Mouse (Mus musculus): ENCODE results near the gene Fam173a.

- no peak for TF ChIP-seq CTCF (IDR thresholded peaks at IDR 0.05; ENCODE audit: extremely low read depth, insufficient read length, insufficient replicate concordance, low read depth, low read length)
- TF ChIP-seq POLR2A (IDR thresholded peaks at IDR 0.05; ENCODE audit: low read depth, low read length) = no peak
These were observed 42.6 kb upstream of the Fam173a start for GRCm38 (mm10) chr17:25835301-25835700.
